Mouse (Mus musculus) right cerebral cortex, adult 18-20 months (tissue): ENCODE measurements around the gene Ablim1.

Experiments used
- DNase-seq: peaks from one replicate; pipeline ENCODE4 v3.0.0; 2022; ENCODE audit warnings: mixed read lengths

Gene Ablim1

GRCm38 (mm10) chr19:57118785-57119565, 195.7 kb downstream of the Ablim1 start:
- peak; percentile 90 for DNase-seq

DNA sequence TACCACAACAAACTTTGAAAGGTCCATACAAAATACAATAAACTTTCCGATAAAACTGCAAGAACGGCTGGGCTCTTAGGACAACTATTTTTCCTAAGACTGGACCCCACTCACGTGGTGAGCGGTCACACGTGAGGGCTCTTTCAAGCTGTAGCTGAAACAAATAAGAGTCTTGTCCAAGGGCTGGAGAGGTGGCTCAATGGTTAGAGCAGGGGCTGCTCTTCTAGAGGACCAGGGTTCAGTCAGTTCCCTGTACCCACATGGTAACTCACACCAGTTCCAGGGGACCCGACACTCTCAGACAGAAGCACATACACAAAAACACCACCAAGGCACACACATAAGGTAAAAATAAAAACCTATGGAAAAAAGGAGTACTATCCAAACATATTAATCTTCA, 197.0 kb downstream of the Ablim1 start:
- no peak for DNase-seq

DNA sequence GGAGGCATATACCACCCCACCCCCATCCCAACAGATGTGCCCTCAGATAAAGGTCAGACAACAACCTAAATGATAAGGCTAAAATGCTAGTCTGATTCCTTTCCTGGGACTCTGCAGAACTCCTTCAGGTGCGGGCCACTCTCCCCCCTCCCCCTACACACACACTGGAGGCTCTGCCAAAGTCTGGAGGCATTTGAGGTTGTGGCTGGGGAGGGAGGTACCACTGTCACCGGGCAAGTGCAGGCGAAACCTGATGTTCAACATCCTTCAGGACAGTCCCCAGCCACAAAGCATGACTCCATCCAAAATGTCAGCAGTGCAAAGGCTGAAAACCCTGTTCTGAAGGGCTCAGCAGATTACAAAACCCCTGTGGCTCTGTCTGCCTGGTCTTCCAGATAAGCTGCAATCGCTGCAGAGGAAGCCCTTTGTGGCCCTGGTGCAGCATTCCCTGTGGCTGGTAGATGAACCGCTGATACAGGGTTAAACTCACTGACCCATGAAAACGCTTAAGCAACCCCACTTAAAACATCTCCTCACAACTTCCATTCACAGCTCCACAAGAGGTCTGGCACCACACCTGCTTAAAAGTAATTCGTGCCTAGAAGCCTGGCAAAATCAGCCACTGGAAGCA, 197.7 kb downstream of the Ablim1 start:
- no peak for DNase-seq

GRCm38 (mm10) chr19:57115670-57116069, 199.0 kb downstream of the Ablim1 start:
- no peak for DNase-seq

DNA sequence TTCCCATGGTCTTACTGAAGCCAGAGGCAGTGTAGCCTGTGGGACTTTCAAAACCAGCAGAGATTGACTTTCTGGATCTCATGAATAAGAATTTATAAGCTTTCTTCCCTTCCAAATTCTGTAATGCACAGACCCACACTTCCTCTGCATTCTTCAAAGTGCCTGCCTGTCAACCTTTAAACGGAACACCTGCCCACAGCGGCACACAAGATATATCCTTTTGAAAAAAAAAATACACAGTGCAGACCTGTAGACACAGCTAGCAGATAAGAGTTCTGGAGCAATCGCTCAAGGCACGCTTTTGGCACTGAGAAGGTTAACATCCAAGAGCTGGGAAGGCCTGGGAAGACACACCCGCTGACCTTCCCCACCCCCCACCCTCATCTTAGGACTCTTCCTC, 199.8 kb downstream of the Ablim1 start:
- DNase-seq: no peak

DNA sequence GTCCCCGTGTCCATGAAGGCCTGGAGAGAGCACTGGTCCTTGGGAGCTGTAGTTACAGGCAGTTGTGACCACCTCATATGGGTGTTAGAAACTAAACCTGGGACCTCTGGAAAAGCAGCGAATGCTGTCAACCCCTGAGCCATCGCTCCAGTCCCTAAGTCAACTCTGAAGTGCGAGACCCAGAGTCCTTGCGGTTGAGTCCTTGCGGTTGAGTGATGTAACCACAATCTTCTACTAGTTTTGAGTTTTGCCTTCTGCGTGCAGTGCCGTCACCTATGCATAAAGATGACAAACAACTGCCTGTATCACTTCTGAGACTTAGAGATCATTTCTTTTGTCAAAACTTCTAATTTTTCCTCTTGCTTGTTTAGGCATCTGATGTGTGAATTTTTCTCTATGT, 200.7 kb downstream of the Ablim1 start:
- no peak for DNase-seq

- no peak for DNase-seq
Measured at GRCm38 (mm10) chr19:57112816-57113406, 201.8 kb downstream of the Ablim1 start.

GRCm38 (mm10) chr19:57112231-57112815, 202.4 kb downstream of the Ablim1 start:
- no peak for DNase-seq

DNA sequence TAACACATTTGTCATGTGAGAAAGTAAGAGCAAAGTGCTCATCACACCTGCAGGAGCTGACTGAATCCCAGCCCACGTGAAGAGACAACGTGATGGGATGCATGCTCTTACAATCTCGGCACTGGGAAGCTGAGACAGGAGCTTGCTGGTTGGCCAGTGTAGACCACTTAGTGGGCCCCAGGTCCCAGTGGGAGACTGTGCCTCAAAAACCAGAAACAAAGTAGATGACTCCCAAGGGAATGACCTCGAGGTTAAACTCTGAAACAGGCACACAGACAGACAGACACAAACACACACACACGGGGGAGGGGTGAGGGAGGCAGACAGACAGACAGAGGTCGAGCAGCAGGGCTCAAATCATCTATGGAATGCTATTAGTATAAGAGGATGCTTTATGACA, 203.4 kb downstream of the Ablim1 start:
- DNase-seq: no peak

- no peak for DNase-seq
Measured at GRCm38 (mm10) chr19:57109620-57110019, 205.1 kb downstream of the Ablim1 start.

DNA sequence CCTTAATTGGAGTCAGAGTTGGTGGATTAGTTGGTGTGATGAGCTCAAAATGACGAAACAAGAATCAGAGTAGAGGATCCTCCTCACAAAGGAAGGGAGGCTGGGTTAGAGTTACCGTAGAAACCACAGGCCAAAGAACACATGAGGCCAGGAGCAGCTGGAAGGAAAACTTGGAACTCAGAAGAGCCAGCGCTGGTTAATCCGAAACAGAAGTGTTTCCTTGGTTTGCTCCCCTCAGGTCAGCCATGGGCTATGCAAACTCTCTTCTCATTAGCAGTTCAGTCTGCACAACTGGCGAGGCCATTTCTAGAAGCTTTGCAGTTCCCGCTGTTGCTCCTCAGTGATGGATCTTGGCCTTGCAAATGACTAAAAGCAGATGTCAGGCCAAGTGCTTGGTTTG, 208.2 kb downstream of the Ablim1 start:
- DNase-seq: no peak

- DNase-seq: no peak
Measured at GRCm38 (mm10) chr19:57106031-57106430, 208.7 kb downstream of the Ablim1 start.

DNA sequence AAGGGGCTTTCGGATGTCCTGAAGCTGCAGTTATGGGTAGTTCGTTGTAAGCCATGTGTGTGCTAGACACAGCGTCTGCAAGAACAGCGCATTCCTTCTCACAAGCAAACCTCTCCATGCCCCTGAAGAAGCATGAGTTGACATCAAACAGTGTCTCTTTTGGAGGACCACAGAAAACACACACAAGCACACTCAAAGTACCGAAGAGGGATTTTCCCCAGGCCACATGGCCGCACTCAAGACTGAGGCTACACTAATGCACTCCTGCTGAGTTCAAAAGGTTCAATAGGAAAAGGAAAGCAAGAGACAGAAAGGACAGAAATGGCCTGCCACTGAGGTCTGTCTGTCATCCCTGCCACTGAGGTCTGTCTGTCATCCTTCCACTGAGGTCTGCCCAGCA, 209.6 kb downstream of the Ablim1 start:
- DNase-seq: no peak

DNA sequence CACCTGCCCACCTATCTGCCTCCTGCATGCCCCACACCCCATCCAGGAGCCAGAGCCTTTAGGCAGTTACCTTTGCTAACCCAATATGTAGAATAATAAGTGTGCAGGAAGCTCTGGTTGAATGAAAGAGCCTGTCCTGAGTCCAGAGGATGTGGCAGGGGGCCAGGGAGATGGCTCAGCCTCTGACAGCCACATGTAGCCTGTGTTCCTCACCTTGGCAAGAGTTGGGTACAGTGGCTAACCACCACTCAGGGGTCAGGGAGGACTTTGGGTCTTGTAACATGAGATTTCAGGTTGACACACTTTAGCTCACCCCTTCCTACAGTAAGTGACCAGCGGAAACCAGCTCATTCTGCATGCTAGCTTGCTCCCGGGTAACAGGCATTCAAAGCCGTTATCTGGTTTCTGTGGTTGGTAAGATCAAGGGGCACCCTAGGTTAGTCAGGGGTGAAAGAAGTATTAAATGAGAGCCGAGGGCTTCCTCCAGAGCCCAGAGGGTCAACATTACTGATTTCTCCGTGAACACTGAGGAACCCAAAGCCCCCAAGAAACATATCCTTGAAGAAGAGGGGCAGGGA, 210.5 kb downstream of the Ablim1 start:
- no peak for DNase-seq

GRCm38 (mm10) chr19:57103360-57103958, 211.3 kb downstream of the Ablim1 start:
- no peak for DNase-seq

- DNase-seq: no peak
Measured at GRCm38 (mm10) chr19:57101986-57102385, 212.7 kb downstream of the Ablim1 start.

DNA sequence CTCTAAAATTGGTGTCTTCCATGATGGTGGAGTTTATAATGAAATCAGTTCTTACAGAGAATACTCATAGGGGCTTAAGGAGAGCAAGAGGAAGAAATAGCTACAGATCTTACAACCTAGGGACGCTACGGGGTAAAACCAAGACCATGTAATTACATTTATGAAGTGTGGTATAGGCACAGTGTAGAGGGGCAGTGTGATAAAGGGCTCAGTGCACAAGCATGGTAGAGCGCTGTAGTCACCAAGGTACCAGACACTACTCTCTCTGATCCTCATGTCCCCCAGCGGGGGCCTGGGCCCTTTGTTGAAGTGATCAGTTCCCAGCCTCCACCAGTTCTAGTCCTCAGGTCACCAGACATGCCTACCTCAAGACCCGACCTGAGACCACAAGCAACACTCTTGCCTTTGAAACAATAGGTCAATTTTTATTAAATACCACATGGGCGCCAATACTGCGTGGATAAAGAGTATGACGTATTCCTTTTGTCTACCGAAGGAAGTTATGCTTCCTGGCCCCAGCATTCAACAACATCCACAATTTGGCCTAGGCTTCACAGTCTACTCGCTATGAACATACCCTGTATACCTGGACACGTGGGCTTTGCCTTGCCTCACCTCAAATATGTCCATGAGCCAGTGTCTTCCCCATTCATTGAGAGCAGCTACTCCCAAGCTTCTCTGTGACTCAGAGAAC, 213.8 kb downstream of the Ablim1 start:
- DNase-seq: no peak

- DNase-seq: no peak
Measured at GRCm38 (mm10) chr19:57099986-57100385, 214.7 kb downstream of the Ablim1 start.

GRCm38 (mm10) chr19:57099094-57099357, 215.7 kb downstream of the Ablim1 start:
- no peak for DNase-seq

DNA sequence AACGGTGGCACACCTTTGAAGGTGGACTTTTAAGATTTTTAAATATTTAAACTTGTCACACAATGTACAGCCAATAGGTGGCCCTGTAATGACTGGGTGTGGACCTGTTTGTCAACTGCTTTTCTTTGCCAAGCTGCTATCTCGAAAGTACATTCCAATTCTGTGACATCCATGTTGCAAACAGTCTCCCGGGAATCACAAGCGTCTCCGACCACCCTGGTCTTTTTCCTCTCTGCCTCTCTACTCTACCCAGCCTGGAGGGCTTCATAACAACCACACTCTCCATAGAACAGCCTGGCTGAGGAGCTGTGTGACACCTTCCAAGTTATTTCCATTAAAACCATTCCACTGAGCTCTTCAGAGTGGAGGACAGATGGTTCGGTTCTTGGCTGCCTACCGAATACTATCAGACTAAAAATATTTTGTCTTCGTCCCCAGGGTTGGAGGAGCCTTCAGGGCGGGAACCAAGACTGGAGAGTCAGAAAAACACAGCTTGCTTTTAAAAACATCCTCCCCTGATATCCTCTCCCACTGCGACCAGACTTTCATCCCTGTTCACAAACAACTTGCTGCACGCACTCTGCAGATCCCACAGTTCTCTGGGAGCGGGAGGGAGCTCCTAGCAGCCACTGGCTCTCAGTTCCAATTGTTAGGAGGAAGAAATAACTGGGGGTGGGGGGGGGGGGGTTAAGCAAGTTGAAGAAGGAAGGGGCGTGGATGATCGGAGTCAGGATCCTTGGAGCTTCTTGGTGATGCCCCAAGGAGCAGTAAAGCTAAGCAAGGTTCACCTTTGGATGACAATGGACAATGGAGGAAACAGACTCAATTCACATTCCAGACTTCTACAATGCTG, 216.3 kb downstream of the Ablim1 start:
- DNase-seq: peak; percentile 79

- no peak for DNase-seq
Measured at GRCm38 (mm10) chr19:57095340-57095739, 219.4 kb downstream of the Ablim1 start.

GRCm38 (mm10) chr19:57093698-57094004, 221.1 kb downstream of the Ablim1 start:
- DNase-seq: no peak
